Mouse (Mus musculus) hindbrain, embryonic 15.5 days (tissue): ENCODE measurements around the gene Fam241b. TPM values are rescaled to one million over a fixed set of nuclear protein-coding genes. Genes with fewer than 3 reads are reported as not detected.

ENCODE experiments used
- ATAC-seq: fragments of 200-750 bp; cut with Nextera tagmentation; 2 replicates; pipeline ENCODE4 v1.8.0; 2017; ENCODE audit warnings: low read depth, moderate number of reproducible peaks, moderate TSS enrichment; ENCODE audit not compliant: low FRiP score
- H3K27ac ChIP-seq: fragments of 300-500 bp; sonication (generic); replicated peaks from 2 replicates; pipeline ENCODE4 v1.5.1; 2015; ENCODE audit warnings: mild to moderate bottlenecking, inconsistent platforms
- H3K27me3 ChIP-seq: fragments of 300-500 bp; sonication (generic); 2 replicates; pipeline ENCODE4 v1.6.1; 2015; ENCODE audit warnings: control low read depth, inconsistent platforms
- H3K36me3 ChIP-seq: fragments of 300-500 bp; sonication (generic); 2 replicates; pipeline ENCODE4 v1.6.1; 2015; ENCODE audit warnings: control low read depth, inconsistent platforms
- H3K4me1 ChIP-seq: fragments of 300-500 bp; sonication (generic); replicated peaks from 2 replicates; pipeline ENCODE4 v1.6.1; 2015; ENCODE audit warnings: control low read depth, inconsistent platforms
- H3K4me2 ChIP-seq: fragments of 300-500 bp; sonication (generic); 2 replicates; pipeline ENCODE4 v1.6.1; 2015; ENCODE audit warnings: moderate library complexity, mild to moderate bottlenecking, inconsistent platforms
- H3K4me3 ChIP-seq: fragments of 300-500 bp; sonication (generic); 2 replicates; pipeline ENCODE4 v1.5.1; 2015; ENCODE audit warnings: mild to moderate bottlenecking, inconsistent platforms
- H3K9ac ChIP-seq: fragments of 300-500 bp; sonication (generic); 2 replicates; pipeline ENCODE4 v1.6.1; 2015; ENCODE audit warnings: inconsistent platforms
- H3K9me3 ChIP-seq: fragments of 300-500 bp; sonication (generic); 2 replicates; pipeline ENCODE4 v1.6.1; 2016; ENCODE audit warnings: control low read depth, inconsistent platforms
- WGBS: fragments of 180-500 bp; shearing (Covaris S2); methylation state at CpG from one replicate; pipeline ENCODE4 v1.1.7; 2015; 5-methylcytosine and 5-hydroxymethylcytosine counted together
- polyA plus RNA-seq: library from polyadenylated mRNA; unstranded; fragments of >200 nt; fragmentation: Nextera tagmentation; extraction: Ambion mirVana; gene quantifications from 2 replicates; pipeline ENCODE4 v1.2.1, GENCODE M21; 2015

The Fam241b gene
- 149 and 161 TPM in 2 replicates for polyA plus RNA-seq

- H3K9me3 ChIP-seq: no peaks in the 10 kb centered on the region
- no peaks in the 10 kb centered on the region for H3K4me1 ChIP-seq
- no peak within 1 kb of the TSS for H3K27ac ChIP-seq
- no peak within 1 kb of the TSS for H3K9ac ChIP-seq
- no peaks in the 10 kb centered on the region for H3K36me3 ChIP-seq
- no peak for ATAC-seq
- no peak within 1 kb of the TSS for H3K4me2 ChIP-seq
- 68% methylated on average over 8 of the region's 8 CpGs for WGBS
- no peak within 1 kb of the TSS for H3K4me3 ChIP-seq
- peaks cover 42% of the 10 kb centered on the region for H3K27me3 ChIP-seq
Observed at GRCm38 (mm10) chr10:62143820-62144219, at the start of gene Fam241b. TSS of gene Fam241b (minus strand) at chr10:62143920.

- no peak overlapping the region for H3K9ac ChIP-seq
- peak overlapping the region; percentile 71; the same call in 1 of the 2 replicates for H3K27ac ChIP-seq
- peaks cover 20% of the 10 kb centered on the region; the same call in 1 of the 2 replicates for H3K4me1 ChIP-seq
- no peaks in the 10 kb centered on the region for H3K27me3 ChIP-seq
- 0 out of 2 replicates have a peak, but pooled peaks have one; percentile 19 for ATAC-seq
- H3K9me3 ChIP-seq: no peaks in the 10 kb centered on the region
- H3K36me3 ChIP-seq: no peaks in the 10 kb centered on the region
- H3K4me3 ChIP-seq: no peak overlapping the region
- WGBS: 48% methylated on average over 9 of the region's 9 CpGs
- no peak overlapping the region for H3K4me2 ChIP-seq
Observed at GRCm38 (mm10) chr10:62192701-62193157, 49.0 kb upstream of the Fam241b start.

- no peaks in the 10 kb centered on the region for H3K9me3 ChIP-seq
- H3K27ac ChIP-seq: no peak overlapping the region
- H3K27me3 ChIP-seq: peaks cover 7% of the 10 kb centered on the region; the same call in 1 of the 2 replicates
- H3K36me3 ChIP-seq: no peaks in the 10 kb centered on the region
- no peak overlapping the region for H3K4me3 ChIP-seq
- H3K4me1 ChIP-seq: peaks cover 20% of the 10 kb centered on the region; the same call in 1 of the 2 replicates
- 78% methylated on average over 7 of the region's 7 CpGs for WGBS
- ATAC-seq: no peak
- no peak overlapping the region for H3K9ac ChIP-seq
- H3K4me2 ChIP-seq: no peak overlapping the region
Observed at GRCm38 (mm10) chr10:62190821-62191220, 47.1 kb upstream of the Fam241b start.

- Histone ChIP-seq H3K27me3 (peaks cover 10% of the 10 kb centered on the region; the same call in 1 of the 2 replicates), H3K9ac (no peak overlapping the region), H3K4me2 (no peak overlapping the region), H3K4me3 (no peak overlapping the region), H3K27ac (no peak overlapping the region), H3K36me3 (no peaks in the 10 kb centered on the region), H3K4me1 (peaks cover 13% of the 10 kb centered on the region; the same call in 1 of the 2 replicates), H3K9me3 (no peaks in the 10 kb centered on the region)
- no peak for ATAC-seq
- WGBS: 82% methylated on average over 4 of the region's 4 CpGs
Observed at GRCm38 (mm10) chr10:62189910-62190309, 46.2 kb upstream of the Fam241b start.

GRCm38 (mm10) chr10:62189303-62189702 lies 45.6 kb upstream of the Fam241b start:
- Histone ChIP-seq H3K27ac (no peak overlapping the region), H3K36me3 (no peaks in the 10 kb centered on the region), H3K4me2 (no peak overlapping the region), H3K9me3 (no peaks in the 10 kb centered on the region), H3K27me3 (peaks cover 17% of the 10 kb centered on the region), H3K4me1 (peaks cover 12% of the 10 kb centered on the region; the same call in 1 of the 2 replicates), H3K9ac (no peak overlapping the region), H3K4me3 (no peak overlapping the region)
- ATAC-seq: no peak
- WGBS: 78% methylated on average over 3 of the region's 3 CpGs

GRCm38 (mm10) chr10:62186882-62187281 lies 43.2 kb upstream of the Fam241b start:
- 20% methylated on average over 7 of the region's 7 CpGs for WGBS
- ATAC-seq: peak; percentile 62; the same call in 1 of the 2 replicates
- no peaks in the 10 kb centered on the region for H3K4me1 ChIP-seq

GRCm38 (mm10) chr10:62183053-62183452 lies 39.3 kb upstream of the Fam241b start:
- peaks cover 30% of the 10 kb centered on the region for H3K27me3 ChIP-seq
- no peaks in the 10 kb centered on the region for H3K4me1 ChIP-seq
- no peak overlapping the region for H3K9ac ChIP-seq
- no peaks in the 10 kb centered on the region for H3K36me3 ChIP-seq
- peak; percentile 74 for ATAC-seq
- H3K27ac ChIP-seq: no peak overlapping the region
- WGBS: under 1% methylated on average over 10 of the region's 10 CpGs
- no peak overlapping the region for H3K4me3 ChIP-seq
- H3K9me3 ChIP-seq: no peaks in the 10 kb centered on the region
- no peak overlapping the region for H3K4me2 ChIP-seq

More at GRCm38 (mm10) chr10:62186882-62187281, 43.2 kb upstream of the Fam241b start:
- Histone ChIP-seq H3K27me3 (peaks cover 26% of the 10 kb centered on the region), H3K9ac (no peak overlapping the region), H3K9me3 (no peaks in the 10 kb centered on the region), H3K4me2 (no peak overlapping the region), H3K36me3 (no peaks in the 10 kb centered on the region), H3K27ac (no peak overlapping the region), H3K4me3 (no peak overlapping the region)

GRCm38 (mm10) chr10:62182471-62183014 lies 38.8 kb upstream of the Fam241b start:
- no peak overlapping the region for H3K27ac ChIP-seq
- H3K4me1 ChIP-seq: no peaks in the 10 kb centered on the region
- H3K36me3 ChIP-seq: no peaks in the 10 kb centered on the region
- WGBS: 65% methylated on average over 6 of the region's 6 CpGs
- no peaks in the 10 kb centered on the region for H3K9me3 ChIP-seq
- no peak overlapping the region for H3K4me2 ChIP-seq
- no peak overlapping the region for H3K4me3 ChIP-seq
- peaks cover 30% of the 10 kb centered on the region for H3K27me3 ChIP-seq
- H3K9ac ChIP-seq: no peak overlapping the region
- ATAC-seq: no peak

GRCm38 (mm10) chr10:62181701-62182100 lies 38.0 kb upstream of the Fam241b start:
- 53% methylated on average over 3 of the region's 3 CpGs for WGBS
- peaks cover 29% of the 10 kb centered on the region for H3K27me3 ChIP-seq
- no peaks in the 10 kb centered on the region for H3K4me1 ChIP-seq
- H3K9ac ChIP-seq: no peak overlapping the region
- no peak overlapping the region for H3K4me3 ChIP-seq
- ATAC-seq: no peak
- H3K36me3 ChIP-seq: no peaks in the 10 kb centered on the region
- H3K27ac ChIP-seq: no peak overlapping the region
- no peaks in the 10 kb centered on the region for H3K9me3 ChIP-seq
- H3K4me2 ChIP-seq: no peak overlapping the region

GRCm38 (mm10) chr10:62179944-62180343 lies 36.2 kb upstream of the Fam241b start:
- Histone ChIP-seq H3K27ac (no peak overlapping the region), H3K9me3 (no peaks in the 10 kb centered on the region), H3K27me3 (peaks cover 26% of the 10 kb centered on the region), H3K9ac (no peak overlapping the region), H3K36me3 (no peaks in the 10 kb centered on the region), H3K4me2 (no peak overlapping the region), H3K4me1 (0 out of 2 replicates have a peak, but pooled peaks cover 2% of the 10 kb centered on the region), H3K4me3 (no peak overlapping the region)
- no peak for ATAC-seq
- WGBS: 85% methylated on average over 3 of the region's 3 CpGs

- H3K27ac ChIP-seq: no peak overlapping the region
- H3K27me3 ChIP-seq: peaks cover 29% of the 10 kb centered on the region
- H3K9me3 ChIP-seq: no peaks in the 10 kb centered on the region
- H3K9ac ChIP-seq: no peak overlapping the region
- peaks cover 15% of the 10 kb centered on the region for H3K4me1 ChIP-seq
- 18% methylated on average over 15 of the region's 15 CpGs for WGBS
- H3K36me3 ChIP-seq: no peaks in the 10 kb centered on the region
- no peak overlapping the region for H3K4me3 ChIP-seq
- H3K4me2 ChIP-seq: no peak overlapping the region
- no peak; the same call in 1 of the 2 replicates for ATAC-seq
Observed at GRCm38 (mm10) chr10:62174533-62175313, 31.0 kb upstream of the Fam241b start.

GRCm38 (mm10) chr10:62173941-62174448 lies 30.3 kb upstream of the Fam241b start:
- ATAC-seq: no peak
- Histone ChIP-seq H3K4me1 (peaks cover 15% of the 10 kb centered on the region), H3K9me3 (no peaks in the 10 kb centered on the region), H3K36me3 (no peaks in the 10 kb centered on the region), H3K4me3 (no peak overlapping the region), H3K27me3 (peaks cover 25% of the 10 kb centered on the region), H3K9ac (no peak overlapping the region), H3K4me2 (no peak overlapping the region), H3K27ac (no peak overlapping the region)
- WGBS: 15% methylated on average over 9 of the region's 9 CpGs
